Mouse (Mus musculus) small intestine, adult 10 weeks (tissue): ENCODE measurements around the gene Ranbp3l. TPM values are rescaled to one million over a fixed set of nuclear protein-coding genes. Genes with fewer than 3 reads are reported as not detected.

ENCODE experiments used
- polyA plus RNA-seq: library from polyadenylated mRNA; stranded (reverse); fragments of 350-450 nt; fragmentation: Illumina TruSeq; extraction: RNeasy Lipid Tissue Mini Kit (QIAGEN cat#74804); gene quantifications from one replicate; pipeline ENCODE4 v1.2.3, GENCODE M21; 2014; ENCODE audit warnings: low replicate concordance

The Ranbp3l gene
- polyA plus RNA-seq = 0.71 TPM

GRCm38 (mm10) chr15:8967573-8968228 lies at the start of gene Ranbp3l:
Ranbp3l (plus strand) TSS chr15:8967949.

GRCm38 (mm10) chr15:9070912-9071555 lies 103.3 kb downstream of the Ranbp3l start, which contains the start of gene Nadk2:
Nadk2 (plus strand) TSS chr15:9071260.

Other genes starting within 250 kb of the Ranbp3l start
- gene Nadk2, start 103.3 kb downstream of the Ranbp3l start, polyA plus RNA-seq = 233 TPM
- 86.8 TPM for gene Lmbrd2, start 172.6 kb downstream of the Ranbp3l start, polyA plus RNA-seq
- gene Skp2, start 187.5 kb downstream of the Ranbp3l start, polyA plus RNA-seq = 11.4 TPM